Mouse (Mus musculus) C3H10T1/2 (cell line): ENCODE results near the gene Wdr45. TPM values are rescaled to one million over a fixed set of nuclear protein-coding genes. Genes with fewer than 3 reads are reported as not detected.

Experiments used
- polyA plus RNA-seq, 2 experiments: library from polyadenylated mRNA; unstranded; fragments of >200 nt; fragmentation: generic; extraction: Trizol; gene quantifications; one replicate each; pipeline ENCODE4 v1.2.1; 2012; ENCODE audit warnings: missing spikeins in 2 of 2

Gene Wdr45
- 10 to 100 TPM; 15.4 to 54.3 TPM for polyA plus RNA-seq

DNA sequence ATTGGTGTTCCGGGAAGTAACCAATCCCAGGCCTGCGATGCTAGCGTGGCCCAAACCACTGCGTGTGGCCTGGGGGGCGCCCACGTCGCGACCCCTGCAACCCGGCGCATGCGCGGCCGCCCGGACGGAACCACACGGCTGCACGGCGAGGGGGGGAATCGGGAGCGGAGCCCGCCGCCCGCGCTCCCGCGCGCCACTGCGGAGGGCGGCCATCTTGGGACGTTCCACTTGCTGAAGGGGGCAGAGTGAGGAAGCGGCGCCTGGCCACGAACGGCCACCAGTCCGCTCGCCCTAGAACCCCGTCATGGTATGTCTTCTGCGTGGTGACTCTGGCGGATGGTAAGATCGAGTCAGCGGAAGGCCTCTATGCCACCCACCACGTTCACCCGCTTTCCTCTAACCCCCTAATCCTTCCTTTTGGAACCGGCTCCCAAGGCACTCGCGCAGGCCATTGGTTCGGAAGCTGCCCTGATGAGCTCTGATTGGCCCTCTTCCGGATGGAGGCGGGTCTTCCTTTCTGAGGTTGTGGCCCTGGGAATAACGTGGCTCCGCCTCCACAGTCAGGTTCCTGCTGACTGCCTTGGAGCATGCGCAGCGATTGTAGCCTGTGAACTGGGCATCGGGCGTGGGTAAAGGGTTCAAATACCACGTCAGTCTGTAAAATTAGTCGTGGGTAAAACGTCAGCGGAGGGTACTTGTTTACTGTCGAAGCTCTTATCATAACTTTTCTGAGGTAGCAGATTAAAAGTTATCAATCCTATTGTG, at the start of gene Wdr45:
Wdr45 (plus strand) TSS at position 199 of the 765 bp plus-strand sequence.

GRCm38 (mm10) chrX:7670921-7671623, 43.1 kb upstream of the Wdr45 start, which contains the start of gene Plp2:
Gene Plp2 (minus strand): TSS chrX:7671390.

DNA sequence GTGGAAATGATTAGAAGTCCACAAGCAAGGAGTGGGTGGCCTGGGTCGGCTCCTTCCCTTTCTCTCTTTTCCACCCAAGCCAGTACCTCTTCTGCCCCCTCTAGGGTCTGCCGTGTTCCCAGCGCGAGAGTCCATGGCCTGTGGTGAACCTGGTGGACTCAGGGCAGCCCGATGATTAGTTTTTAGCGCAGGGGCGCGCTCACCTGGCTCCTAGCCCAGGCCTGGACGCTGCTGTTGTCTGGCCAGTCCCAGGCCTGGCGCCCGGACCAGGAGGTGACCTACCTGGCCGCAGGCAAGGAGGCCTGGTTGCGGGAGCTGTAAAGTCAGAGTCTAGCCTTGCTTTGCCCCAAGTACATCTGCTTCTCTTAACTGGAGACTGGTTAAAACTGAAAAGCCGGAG, 33.3 kb upstream of the Wdr45 start, which contains the start of gene Magix:
Magix (minus strand) TSS at position 388 of the 400 bp plus-strand sequence.

DNA sequence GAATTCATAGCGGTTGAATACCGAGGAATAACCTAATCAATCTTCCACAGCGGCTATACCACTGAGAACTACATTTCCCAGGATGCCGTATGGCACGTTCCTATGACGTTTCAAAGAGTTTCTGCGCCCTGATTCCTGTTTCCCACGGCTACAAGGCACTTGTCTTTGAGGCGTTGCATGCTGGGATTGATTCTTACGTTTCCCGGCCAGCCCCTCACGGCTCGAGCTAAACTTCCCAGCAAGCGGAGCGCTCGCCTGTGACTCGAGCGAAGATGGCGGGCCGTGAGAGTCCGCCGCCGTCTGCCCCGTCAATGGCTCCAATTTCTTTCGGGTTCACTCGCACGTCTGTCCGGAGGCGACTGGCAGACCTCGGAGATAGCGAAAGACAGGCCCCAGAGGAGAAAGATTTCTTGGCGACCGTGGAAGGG, 17.2 kb upstream of the Wdr45 start, which contains the start of gene Gpkow:
Gpkow (plus strand) TSS at position 178 of the 428 bp plus-strand sequence.

DNA sequence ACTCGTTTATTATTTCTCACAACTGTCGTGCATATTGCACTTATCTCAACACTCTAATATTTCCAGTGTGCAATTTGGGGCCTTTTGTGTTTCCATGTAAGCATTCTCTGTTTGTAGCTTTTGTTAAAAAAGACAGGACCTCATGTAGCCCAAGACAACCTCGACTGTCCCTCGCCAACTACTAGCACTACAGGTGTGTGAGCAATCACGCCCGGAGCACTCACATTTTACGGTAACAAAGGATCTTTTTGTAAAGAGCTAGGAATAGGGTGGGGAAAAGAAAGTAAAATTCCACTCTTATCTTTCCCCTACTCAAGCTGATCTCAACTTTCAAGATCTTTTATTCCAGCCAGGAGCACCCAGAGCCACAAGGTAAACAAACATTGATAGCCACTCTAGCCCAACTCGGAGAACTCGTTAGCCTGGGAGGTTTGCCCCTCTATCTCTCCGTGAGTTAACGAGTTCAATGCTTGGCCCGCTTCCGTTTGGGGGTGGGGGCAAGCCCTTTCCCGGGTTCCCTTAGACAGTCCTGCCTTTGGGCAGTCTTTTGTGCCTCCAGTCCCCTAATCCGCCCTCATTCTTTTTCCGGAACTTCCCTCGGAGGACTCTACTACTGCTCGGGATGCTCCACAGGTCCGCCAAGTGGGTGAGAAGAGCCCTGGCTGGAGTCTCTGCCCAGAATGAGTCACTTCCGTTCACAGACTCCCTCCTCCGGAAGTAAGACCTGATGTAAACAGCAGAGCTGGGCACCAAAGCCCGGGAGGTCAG, 7.6 kb downstream of the Wdr45 start, which contains the start of gene Gm45208:
Gm45208 (plus strand) TSS at position 732 of the 768 bp plus-strand sequence.

DNA sequence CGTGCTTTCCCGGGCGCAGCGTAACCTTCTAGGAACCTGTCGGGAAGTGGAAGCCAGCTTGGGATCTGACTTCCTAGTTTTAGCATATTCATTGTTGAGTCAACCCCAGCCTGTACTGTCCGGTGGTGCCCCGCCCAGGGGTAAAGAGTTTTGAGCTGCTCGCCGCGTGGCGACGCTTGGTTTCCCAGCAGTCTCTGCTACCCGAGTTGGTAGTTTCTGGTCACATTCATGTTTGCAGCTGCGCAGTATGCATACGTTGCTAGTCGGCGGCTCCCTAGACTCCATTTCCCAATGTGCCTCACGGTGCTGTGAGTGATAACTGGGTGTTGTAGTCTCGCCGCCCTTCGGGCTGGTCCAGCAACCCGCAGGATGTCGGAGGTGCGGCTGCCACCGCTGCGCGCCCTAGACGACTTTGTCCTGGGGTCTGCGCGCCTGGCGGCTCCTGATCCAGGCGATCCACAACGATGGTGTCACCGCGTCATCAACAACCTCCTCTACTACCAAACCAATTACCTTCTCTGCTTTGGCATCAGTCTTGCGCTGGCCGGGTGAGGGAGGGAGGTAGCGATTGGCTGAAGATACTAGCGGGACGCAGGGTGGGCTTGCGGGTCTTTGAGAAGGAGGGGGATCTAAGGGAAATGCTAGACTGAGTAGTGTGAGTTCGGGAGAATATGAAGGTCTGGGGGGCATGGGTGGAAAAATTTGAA, 14.2 kb downstream of the Wdr45 start, which contains the start of gene Praf2:
Praf2 (plus strand) TSS at position 225 of the 707 bp plus-strand sequence.

GRCm38 (mm10) chrX:7750432-7751116, 36.4 kb downstream of the Wdr45 start, which contains the start of gene Ccdc120:
Gene Ccdc120 (minus strand): TSS chrX:7750905.

DNA sequence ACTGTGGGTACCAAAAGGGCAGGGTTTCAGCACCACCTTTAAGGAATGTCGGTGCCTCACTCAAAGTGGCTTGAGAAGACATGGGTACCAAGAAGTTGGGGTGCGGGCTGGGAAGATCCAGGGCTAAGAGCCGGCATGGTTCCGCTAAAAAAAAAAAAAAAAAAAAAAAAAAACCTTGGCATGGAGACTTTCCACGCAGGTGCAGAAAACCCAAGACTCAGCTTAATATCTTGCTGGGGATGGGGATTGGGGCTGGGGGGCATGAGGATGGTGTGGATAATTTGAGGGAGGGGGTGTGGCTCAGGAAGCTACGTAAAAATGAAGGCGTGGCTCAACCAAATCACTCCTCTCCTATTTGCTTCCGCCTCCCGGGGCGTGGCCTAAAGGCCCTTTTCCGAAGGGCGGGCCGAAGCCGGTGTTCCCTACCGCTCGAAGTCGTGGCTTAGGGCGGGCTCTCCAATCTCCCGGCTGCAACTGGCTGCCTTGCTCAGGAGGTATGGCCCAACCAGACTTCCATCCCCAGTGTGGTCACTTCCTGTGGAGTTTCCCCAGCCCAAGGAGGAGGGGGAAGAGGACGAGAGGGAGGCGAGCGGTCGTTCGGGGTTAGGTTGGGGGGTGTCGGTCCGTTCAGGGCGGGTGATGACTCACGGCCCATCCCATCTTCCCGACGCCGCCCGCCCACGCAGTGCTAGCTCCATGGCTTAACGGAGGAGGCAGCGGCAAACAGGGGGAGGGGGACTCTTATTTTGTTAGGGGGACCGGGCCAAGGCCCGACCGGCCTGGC, 48.2 kb downstream of the Wdr45 start, which contains the start of gene Tfe3:
Tfe3 (plus strand) TSS at position 424 of the 784 bp plus-strand sequence.

Other genes starting within 250 kb of the Wdr45 start
- under 1 TPM; 0.12 to 0.41 TPM for gene Foxp3, start 140.7 kb upstream of the Wdr45 start, polyA plus RNA-seq
- 1 to 10 TPM; 1.5 to 4.1 TPM for gene Ppp1r3f, start 140.1 kb upstream of the Wdr45 start, polyA plus RNA-seq
- gene Ccdc22, start 108.8 kb upstream of the Wdr45 start, polyA plus RNA-seq: 10 to 100 TPM; 26.1 to 46.2 TPM
- under 1 TPM in 1 of 2 experiments, not detected in 1; 0.01 TPM for gene Cacna1f, start 107.2 kb upstream of the Wdr45 start, polyA plus RNA-seq
- under 1 TPM; 0.22 to 0.81 TPM for gene Syp, start 75.9 kb upstream of the Wdr45 start, polyA plus RNA-seq
- under 1 TPM; 0.16 to 0.66 TPM for gene Prickle3, start 57.1 kb upstream of the Wdr45 start, polyA plus RNA-seq
- 100 to 1,000 TPM; 442 to 683 TPM for gene Plp2, start 42.9 kb upstream of the Wdr45 start, polyA plus RNA-seq
- under 1 TPM; 0.01 to 0.20 TPM for gene Magix, start 33.1 kb upstream of the Wdr45 start, polyA plus RNA-seq
- 10 to 100 TPM in 1 of 2 experiments, 1 to 10 TPM in 1; 2.5 to 11.5 TPM for gene Gpkow, start 17.2 kb upstream of the Wdr45 start, polyA plus RNA-seq
- gene Gm45208, start 7.9 kb downstream of the Wdr45 start, polyA plus RNA-seq: under 1 TPM in 1 of 2 experiments, not detected in 1; 0.24 TPM
- 100 to 1,000 TPM; 113 to 154 TPM for gene Praf2, start 14.1 kb downstream of the Wdr45 start, polyA plus RNA-seq
- gene Ccdc120, start 36.6 kb downstream of the Wdr45 start, polyA plus RNA-seq: 1 to 10 TPM; 2.4 to 7.6 TPM
- 10 to 100 TPM; 32.8 to 42.6 TPM for gene Tfe3, start 48.2 kb downstream of the Wdr45 start, polyA plus RNA-seq
- 10 to 100 TPM in 1 of 2 experiments, 1 to 10 TPM in 1; 5.9 to 35.2 TPM for gene Gripap1, start 75.4 kb downstream of the Wdr45 start, polyA plus RNA-seq
- 1 to 10 TPM in 1 of 2 experiments, under 1 TPM in 1; 0.34 to 4.5 TPM for gene Kcnd1, start 108.0 kb downstream of the Wdr45 start, polyA plus RNA-seq
- gene Otud5, start 127.0 kb downstream of the Wdr45 start, polyA plus RNA-seq: 10 to 100 TPM; 21.4 to 48.2 TPM
- gene Pim2, start 163.9 kb downstream of the Wdr45 start, polyA plus RNA-seq: 1 to 10 TPM in 1 of 2 experiments, under 1 TPM in 1; 0.71 to 4.9 TPM
- 10 to 100 TPM; 14.0 to 50.6 TPM for gene Slc35a2, start 169.7 kb downstream of the Wdr45 start, polyA plus RNA-seq
- gene Pqbp1, start 184.9 kb downstream of the Wdr45 start, polyA plus RNA-seq: 100 to 1,000 TPM; 107 to 150 TPM
- 100 to 1,000 TPM in 1 of 2 experiments, 10 to 100 TPM in 1; 94.4 to 138 TPM for gene Timm17b, start 185.0 kb downstream of the Wdr45 start, polyA plus RNA-seq
- gene Gm10491, start 193.5 kb downstream of the Wdr45 start, polyA plus RNA-seq: not detected
- gene Gm10490, start 195.2 kb downstream of the Wdr45 start, polyA plus RNA-seq: not detected
- gene Pcsk1n, start 205.5 kb downstream of the Wdr45 start, polyA plus RNA-seq: not detected
- gene Eras, start 214.3 kb downstream of the Wdr45 start, polyA plus RNA-seq: not detected
- 10 to 100 TPM; 11.6 to 18.8 TPM for gene Hdac6, start 233.6 kb downstream of the Wdr45 start, polyA plus RNA-seq